ENCODE assay signal across 22 mouse cellular contexts in genomic region chr11:76135641-76136437, GRCm38 (mm10). TPM values are rescaled to one million over a fixed set of nuclear protein-coding genes. Genes with fewer than 3 reads are reported as not detected.
A peak's percentile ranks its signal among the peaks of the same experiment; 100 is the strongest.
DNase-seq lines count a peak whose midpoint lies in the region; TF ChIP-seq lines count a peak whose summit lies in the region.
"Had no signal": no experiment of that assay in that cellular context is flagged by ENCODE, and none has a peak within 500 bp of the region (broad histone marks: within the 10 kb centered on the region; RNA-seq: fewer than 3 reads in every experiment).

No protein-coding gene starts in this region.

- H3K36me3 ChIP-seq in testis, adult 2 months (ENCODE audit: control insufficient read depth, insufficient read depth, low read length), result no peaks in the 10 kb centered on the region; the same call in 1 of the 2 replicates

- no peak for TF ChIP-seq POLR2A in testis, adult 2 months (IDR thresholded peaks at IDR 0.05; ENCODE audit: control insufficient read depth, low read depth, low read length)

- no peak for DNase-seq in testis, postnatal 14 days (ENCODE audit: low spot score)
- peak; percentile 57 for DNase-seq in Muller cell, postnatal 12 days (ENCODE audit: inconsistent ontology term)
- DNase-seq in adrenal gland, postnatal 25 days, result peak; percentile 18
- DNase-seq in right cerebral cortex, adult 2 months (ENCODE audit: low spot score in 2 of 2), result no peak
- no peak for DNase-seq in urinary bladder, adult 18-20 months (ENCODE audit: low spot score in 2 of 2)
- DNase-seq in frontal cortex, postnatal 14 days (ENCODE audit: low spot score in 2 of 2), result no peak
- DNase-seq: cerebellum, adult 11-12 months; cerebellum, postnatal 36 days; gastrocnemius, postnatal 10 days; heart, adult 2 months; heart, postnatal 4 days; kidney, postnatal 36 days; layer of hippocampus, adult 9-11 months; liver, embryonic 13.5 days; midbrain, embryonic 14.5 days; right cerebral cortex, postnatal 25 days; thymus, postnatal 14 days had no signal

- TF ChIP-seq CTCF in testis, adult 2 months (IDR thresholded peaks at IDR 0.05; ENCODE audit: control insufficient read depth, insufficient read depth, insufficient replicate concordance, low read depth, low read length), result no peak

- H3K27ac ChIP-seq in testis, adult 2 months (ENCODE audit: control insufficient read depth, insufficient read depth, low read depth, low read length), result no peak overlapping the region
- H3K27ac ChIP-seq: embryonic facial prominence, embryonic 15.5 days; heart, adult 2 months; heart, embryonic 15.5 days; limb, embryonic 12.5 days; liver, embryonic 13.5 days; lung, embryonic 15.5 days had no signal

- H3K4me1 ChIP-seq in testis, adult 2 months (ENCODE audit: control insufficient read depth, insufficient read depth, low read length), result no peaks in the 10 kb centered on the region; the same call in 1 of the 2 replicates
- H3K4me1 ChIP-seq: embryonic facial prominence, embryonic 15.5 days; limb, embryonic 12.5 days; liver, embryonic 13.5 days; lung, embryonic 15.5 days had no signal

- peak overlapping the region; percentile 77 for H3K4me3 ChIP-seq in testis, adult 2 months (ENCODE audit: control insufficient read depth, low read depth, low read length)
- H3K4me3 ChIP-seq: embryonic facial prominence, embryonic 15.5 days; heart, adult 2 months; heart, embryonic 15.5 days; limb, embryonic 12.5 days; liver, embryonic 13.5 days; lung, embryonic 15.5 days had no signal

- no peaks in the 10 kb centered on the region for H3K27me3 ChIP-seq in testis, adult 2 months (ENCODE audit: control insufficient read depth, insufficient read depth, low read length)
- H3K27me3 ChIP-seq: embryonic facial prominence, embryonic 15.5 days; heart, embryonic 15.5 days; limb, embryonic 12.5 days; liver, embryonic 13.5 days; lung, embryonic 15.5 days had no signal

RNA-seq across cellular contexts. Expression of gene Vps53, which starts 43.6 kb away (rescaled TPM):
- polyA plus RNA-seq in testis, adult 2 months (2012; rRNA removed), result 11.5 and 11.7 TPM in 2 replicates
- 43.1 and 55.1 TPM in 2 replicates for total RNA-seq in adrenal gland, postnatal 25 days (2021)

RNA-seq across cellular contexts. Expression of gene Fam57a, which starts 43.6 kb away (rescaled TPM):
- 2.4 and 3.2 TPM in 2 replicates for polyA plus RNA-seq in testis, adult 2 months (2012; rRNA removed)
- 6.8 and 9.2 TPM in 2 replicates for total RNA-seq in adrenal gland, postnatal 25 days (2021)

Comparison
In these comparisons a context has a peak if more than half of its experiments do, and no peak if none do; other contexts are left out.
1. DNase-seq: peak in Muller cell, postnatal 12 days (single experiment) and adrenal gland, postnatal 25 days (single experiment); none in testis, postnatal 14 days (single experiment), right cerebral cortex, adult 2 months (0 of 2), urinary bladder, adult 18-20 months (0 of 2) and frontal cortex, postnatal 14 days (0 of 2).